In the genomic region with DNA sequence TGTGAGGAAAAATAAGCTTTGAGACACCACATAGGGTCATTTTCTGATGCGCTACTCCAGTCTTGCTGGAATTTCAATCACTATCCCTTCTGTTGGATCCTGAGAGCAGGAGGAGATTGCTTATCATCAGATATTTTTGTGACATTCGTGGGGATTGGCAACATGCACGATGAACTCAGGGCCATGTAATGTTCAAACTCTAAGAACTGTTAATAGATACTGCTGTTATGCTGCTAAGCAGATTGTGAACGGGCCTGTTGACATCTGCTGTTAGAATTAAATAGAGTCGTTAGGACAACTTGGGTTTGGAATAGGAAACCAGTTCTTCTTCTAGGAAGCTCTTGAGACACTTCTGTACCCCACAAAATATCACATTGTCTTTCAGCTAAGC, we compare ENCODE assay signal across 20 mouse cellular contexts.
DNase-seq lines count a peak whose midpoint lies in the region; ATAC-seq and TF ChIP-seq lines count a peak whose summit lies in the region.
"Had no signal": no experiment of that assay in that cellular context is flagged by ENCODE, and none has a peak within 500 bp of the region (broad histone marks: within the 10 kb centered on the region; RNA-seq: fewer than 3 reads in every experiment).

No protein-coding gene starts in this region.

- H3K36me3 ChIP-seq in forebrain, embryonic 15.5 days, result no peaks in the 10 kb centered on the region
- H3K36me3 ChIP-seq in hindbrain, postnatal 0 days (ENCODE audit: insufficient read depth, low read length), result no peaks in the 10 kb centered on the region
- H3K36me3 ChIP-seq: embryonic facial prominence, embryonic 15.5 days; heart, embryonic 12.5 days; hindbrain, embryonic 10.5 days had no signal

- peaks cover 21% of the 10 kb centered on the region for H3K4me1 ChIP-seq in forebrain, embryonic 15.5 days
- 0 out of 2 replicates have a peak, but pooled peaks cover 5% of the 10 kb centered on the region for H3K4me1 ChIP-seq in hindbrain, postnatal 0 days (ENCODE audit: insufficient read depth, low read length)
- H3K4me1 ChIP-seq: embryonic facial prominence, embryonic 15.5 days; heart, embryonic 12.5 days had no signal

- H3K27me3 ChIP-seq in forebrain, embryonic 15.5 days, result no peaks in the 10 kb centered on the region
- H3K27me3 ChIP-seq in hindbrain, postnatal 0 days (ENCODE audit: insufficient read depth, low read length), result no peaks in the 10 kb centered on the region
- H3K27me3 ChIP-seq: embryonic facial prominence, embryonic 15.5 days; heart, embryonic 12.5 days had no signal

- TF ChIP-seq CTCF in brain, embryonic 14.5 days (IDR thresholded peaks at IDR 0.05; ENCODE audit: borderline replicate concordance, extremely low read depth, insufficient read depth, insufficient read length), result no peak
- no peak for TF ChIP-seq CTCF in hindbrain, postnatal 0 days (IDR thresholded peaks at IDR 0.05; ENCODE audit: low read depth)

- no peak for TF ChIP-seq POLR2A in brain, embryonic 14.5 days (IDR thresholded peaks at IDR 0.05; ENCODE audit: borderline replicate concordance, extremely low read depth, insufficient read depth, insufficient read length, poor library complexity, severe bottlenecking)

- peak overlapping the region; percentile 45; the same call in 1 of the 2 replicates for H3K4me2 ChIP-seq in forebrain, embryonic 15.5 days (replicated peaks)
- H3K4me2 ChIP-seq in hindbrain, postnatal 0 days (ENCODE audit: low read depth, low read length), result no peak overlapping the region
- H3K4me2 ChIP-seq: heart, embryonic 12.5 days had no signal

- no peak for ATAC-seq in forebrain, embryonic 15.5 days (replicated peaks)
- no peak for ATAC-seq in hindbrain, postnatal 0 days
- ATAC-seq: intestine, embryonic 16.5 days had no signal

- peak; percentile 20 for DNase-seq in brain, adult 2 months (ENCODE audit: low read depth, low spot score)
- peak; percentile 57 for DNase-seq in brain, embryonic 14.5 days (ENCODE audit: low read depth)
- peak; percentile 61 for DNase-seq in layer of hippocampus, adult 9-11 months
- DNase-seq in hindbrain, postnatal 0 days (ENCODE audit: low spot score), result no peak
- no peak for DNase-seq in kidney, adult 9 months
- no peak for DNase-seq in gastrocnemius, adult 8-10 months (ENCODE audit: low spot score in 2 of 2)
- DNase-seq: adrenal gland, adult 2 months; adrenal gland, postnatal 25 days; cerebellum, adult 11 months; cerebellum, adult 8-10 months; cerebellum, postnatal 14 days; embryo, embryonic 11 days; gastrocnemius, postnatal 10 days had no signal

- H3K9ac ChIP-seq in forebrain, embryonic 15.5 days (replicated peaks), result no peak overlapping the region
- no peak overlapping the region for H3K9ac ChIP-seq in hindbrain, postnatal 0 days (replicated peaks; ENCODE audit: low read length)
- H3K9ac ChIP-seq: embryonic facial prominence, embryonic 15.5 days; heart, embryonic 12.5 days had no signal

- WGBS in forebrain, embryonic 15.5 days, result 29% methylated on average over 5 of the region's 5 CpGs
- 74% methylated on average over 5 of the region's 5 CpGs for WGBS in hindbrain, postnatal 0 days

- H3K27ac ChIP-seq in forebrain, embryonic 15.5 days (replicated peaks), result peak overlapping the region; percentile 69
- H3K27ac ChIP-seq in hindbrain, postnatal 0 days, result no peak overlapping the region
- H3K27ac ChIP-seq: embryonic facial prominence, embryonic 15.5 days; hindbrain, embryonic 14.5 days had no signal

- H3K9me3 ChIP-seq in forebrain, embryonic 15.5 days, result no peaks in the 10 kb centered on the region
- H3K9me3 ChIP-seq in hindbrain, postnatal 0 days (ENCODE audit: low read length), result no peaks in the 10 kb centered on the region
- H3K9me3 ChIP-seq: embryonic facial prominence, embryonic 15.5 days; heart, embryonic 12.5 days; hindbrain, embryonic 10.5 days had no signal

- no peak overlapping the region for H3K4me3 ChIP-seq in forebrain, embryonic 15.5 days
- no peak overlapping the region for H3K4me3 ChIP-seq in hindbrain, postnatal 0 days (ENCODE audit: low read length)
- H3K4me3 ChIP-seq: embryonic facial prominence, embryonic 15.5 days; erythroblast, embryonic 14.5 days; heart, embryonic 12.5 days had no signal

Comparison
In these comparisons a context has a peak if more than half of its experiments do, and no peak if none do; other contexts are left out.
1. DNase-seq: peak in brain, adult 2 months (single experiment), brain, embryonic 14.5 days (single experiment) and layer of hippocampus, adult 9-11 months (single experiment); none in hindbrain, postnatal 0 days (single experiment), kidney, adult 9 months (single experiment) and gastrocnemius, adult 8-10 months (0 of 2).